Mouse (Mus musculus) v-Abl transformed pro-B cells (cell line): ENCODE data around the gene Poldip2.

Source experiments
- in situ Hi-C, 2 experiments: fragments of 400-800 bp; cut with MboI; formaldehyde crosslinking; loops; one replicate each; pipeline ENCODE4 v1.15.1; 2025; ENCODE audit not compliant: unreplicated experiment in 2 of 2

Poldip2 gene

DNA sequence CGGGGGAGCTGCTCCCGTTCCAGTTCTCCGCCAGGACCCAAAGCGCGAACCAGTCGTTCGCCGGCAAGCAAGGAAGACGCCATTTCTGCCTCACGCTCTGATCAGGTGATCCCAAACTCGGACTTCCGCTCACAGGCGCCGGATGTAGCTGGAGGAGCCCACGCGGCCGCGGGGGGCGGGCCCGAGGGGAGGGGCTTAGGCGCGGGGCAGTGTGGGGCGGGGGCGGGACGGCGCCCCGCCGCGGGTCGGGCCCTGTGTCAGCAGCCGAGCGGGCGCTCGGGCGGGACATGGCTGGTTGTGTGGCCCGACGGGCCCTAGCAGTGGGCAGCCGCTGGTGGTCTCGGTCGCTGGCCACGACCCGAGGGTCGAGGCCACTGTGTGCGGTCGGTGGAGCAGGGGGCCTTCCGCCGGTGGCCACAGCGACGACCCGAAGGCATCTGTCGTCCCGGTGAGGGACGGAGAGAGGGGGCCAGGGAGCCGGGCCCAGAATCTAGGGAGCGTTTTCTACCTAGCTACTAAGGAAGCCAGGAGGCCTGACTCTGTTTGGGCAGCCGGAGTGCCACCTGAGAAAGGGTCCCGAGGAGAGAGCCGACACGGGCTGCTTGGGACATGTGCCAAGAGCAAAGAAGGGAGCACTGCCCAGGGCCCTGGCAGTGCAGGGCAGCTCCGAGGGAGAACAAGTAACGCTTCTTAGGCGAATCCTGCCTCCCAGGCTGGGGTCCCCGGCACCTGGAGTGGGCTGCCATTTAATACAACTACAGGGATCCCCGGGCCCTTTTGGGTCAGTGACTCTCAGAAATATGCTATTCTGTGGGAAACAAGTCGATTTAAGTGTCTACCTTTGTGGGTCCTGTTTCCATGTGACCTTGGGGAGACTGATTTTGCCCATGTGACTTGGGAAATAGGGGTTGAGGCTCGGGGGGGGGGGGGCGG is at the start of gene Poldip2, which contains the start of gene Tmem199:
TSS of gene Poldip2 (plus strand) at position 169 of the 933 bp plus-strand sequence.
TSS of gene Tmem199 (minus strand) at position 148 of the 933 bp plus-strand sequence.
- in situ Hi-C loops, result no loop called here

DNA sequence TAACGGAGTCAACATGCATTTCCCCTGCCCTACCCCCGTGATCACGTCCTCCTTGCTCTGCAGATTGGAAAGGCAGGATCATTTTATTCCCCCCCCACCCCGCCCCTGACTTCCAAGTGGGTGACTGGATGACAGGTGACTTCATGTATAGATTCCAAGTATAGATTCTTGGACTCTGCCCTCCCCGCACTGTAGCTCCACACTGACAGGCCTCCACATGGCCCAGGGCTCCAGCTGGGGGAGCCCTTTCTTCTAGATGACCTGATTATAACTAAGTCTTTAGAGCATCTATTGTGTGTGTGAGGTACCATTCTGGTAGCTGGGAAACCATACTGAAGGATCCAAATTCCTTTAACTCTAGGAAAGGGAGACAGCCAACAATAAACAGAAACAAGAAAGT is 49.3 kb upstream of the Poldip2 start:
- in situ Hi-C loops, result no loop called here

DNA sequence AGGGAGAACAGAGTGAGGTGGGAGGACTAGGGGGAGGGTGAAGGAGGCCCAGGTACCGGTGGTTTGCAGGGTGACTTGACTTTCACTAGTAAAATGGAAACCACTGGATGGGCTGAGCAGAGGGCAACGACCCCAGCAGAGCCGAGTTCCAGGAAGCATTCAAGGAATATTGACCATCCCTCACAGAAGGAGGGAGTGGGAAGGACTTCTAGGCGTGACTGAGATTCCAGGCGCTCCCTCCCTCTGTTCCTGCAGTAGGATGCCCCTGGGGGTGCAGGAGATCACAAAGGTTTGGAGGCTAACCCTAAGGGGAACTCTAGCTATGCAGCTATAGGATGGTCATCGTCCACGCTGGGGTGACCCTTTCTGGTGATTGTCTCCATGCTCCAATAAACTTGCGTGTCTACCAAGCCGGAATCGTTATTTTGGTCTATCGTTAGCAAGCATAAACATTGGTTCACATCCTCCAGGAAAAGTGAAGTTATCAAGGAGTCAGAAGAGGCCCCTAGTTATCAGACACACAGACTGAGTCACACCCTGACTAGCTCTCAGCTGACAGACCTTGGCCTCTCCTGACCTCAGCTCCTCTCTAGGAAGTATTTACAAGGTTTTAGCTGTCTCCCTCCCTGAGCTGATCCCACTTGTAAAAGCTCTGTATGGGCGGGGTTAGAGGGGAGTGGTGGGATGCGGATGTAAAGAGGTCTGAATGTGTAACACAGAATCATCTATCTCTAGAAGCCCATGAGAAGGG is 48.5 kb upstream of the Poldip2 start:
- in situ Hi-C loops, result no loop called here

DNA sequence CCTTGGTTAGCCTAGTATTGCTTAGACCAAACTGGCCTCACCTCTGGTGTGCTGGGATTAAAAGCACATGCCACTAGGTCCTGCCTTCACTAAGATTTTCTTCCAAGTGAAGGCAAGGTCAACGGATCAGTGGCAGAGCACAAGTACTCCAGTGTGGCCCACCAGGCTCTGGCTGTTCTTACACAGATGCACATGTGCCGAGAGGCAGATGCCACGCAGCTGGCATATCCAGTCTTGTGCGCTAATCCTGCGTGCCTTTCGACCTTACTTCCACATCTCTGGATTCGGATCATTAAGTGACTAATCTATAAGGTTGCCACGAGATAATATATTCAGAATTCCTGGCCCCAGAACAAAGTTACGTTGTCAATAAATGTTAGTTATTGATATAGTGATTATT is 46.9 kb upstream of the Poldip2 start:
- in situ Hi-C loops, result no loop called here

DNA sequence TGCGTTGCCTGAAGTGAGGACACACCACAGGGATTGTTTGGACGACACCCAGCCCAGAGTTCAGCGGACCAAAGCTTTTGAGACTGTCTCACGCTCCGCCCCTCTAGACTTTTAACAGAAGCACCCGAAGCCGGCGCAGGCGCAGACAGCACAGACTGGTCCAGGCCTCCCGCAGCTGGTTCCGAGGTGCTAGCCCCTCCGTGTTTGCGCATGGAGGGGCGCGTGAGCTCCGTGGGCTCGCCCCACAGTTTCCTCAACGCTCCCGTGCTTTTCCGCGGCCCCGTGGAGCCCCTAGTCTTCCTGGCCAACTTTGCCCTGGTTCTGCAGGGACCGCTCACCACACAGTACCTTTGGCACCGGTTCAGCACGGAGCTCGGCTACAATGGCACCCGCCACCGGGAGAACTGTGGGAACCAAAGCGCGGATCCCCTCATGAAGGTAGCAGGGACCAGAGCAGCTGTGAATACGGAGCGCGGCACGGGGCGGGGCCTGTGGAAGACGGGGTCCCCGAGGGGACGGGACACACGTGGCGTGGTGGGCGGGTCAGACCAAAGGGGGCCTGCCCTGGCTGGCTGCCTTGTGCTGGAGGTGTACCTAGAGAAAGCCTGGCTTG is 46.3 kb upstream of the Poldip2 start, which contains the start of gene Slc46a1:
TSS of gene Slc46a1 (plus strand) at position 130 of the 613 bp plus-strand sequence.
- in situ Hi-C loops, result no loop called here

DNA sequence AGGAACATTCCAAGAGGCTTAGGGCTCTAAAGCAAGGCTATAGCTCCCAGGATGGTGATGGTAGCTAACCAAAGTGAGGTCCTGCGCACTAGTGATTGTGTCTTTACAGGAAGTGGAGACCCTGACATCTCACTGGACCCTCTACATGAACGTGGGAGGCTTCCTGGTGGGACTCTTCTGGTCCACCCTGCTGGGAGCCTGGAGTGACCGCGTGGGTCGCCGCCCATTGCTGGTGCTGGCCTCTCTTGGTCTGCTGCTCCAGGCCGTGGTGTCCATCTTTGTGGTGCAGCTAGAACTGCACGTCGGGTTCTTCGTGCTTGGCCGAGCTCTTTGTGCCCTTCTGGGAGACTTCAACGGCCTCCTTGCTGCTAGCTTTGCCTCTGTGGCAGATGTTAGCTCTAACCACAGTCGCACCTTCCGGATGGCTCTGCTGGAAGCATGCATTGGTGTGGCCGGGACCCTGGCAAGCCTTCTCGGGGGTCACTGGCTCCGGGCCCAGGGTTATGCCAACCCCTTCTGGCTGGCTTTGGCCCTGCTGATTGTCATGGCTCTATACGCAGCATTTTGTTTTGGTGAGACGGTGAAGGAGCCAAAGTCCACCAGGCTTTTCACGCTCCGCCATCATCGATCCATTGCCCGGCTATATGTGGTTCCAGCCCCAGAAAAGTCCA is 45.6 kb upstream of the Poldip2 start:
- in situ Hi-C loops, result no loop called here

DNA sequence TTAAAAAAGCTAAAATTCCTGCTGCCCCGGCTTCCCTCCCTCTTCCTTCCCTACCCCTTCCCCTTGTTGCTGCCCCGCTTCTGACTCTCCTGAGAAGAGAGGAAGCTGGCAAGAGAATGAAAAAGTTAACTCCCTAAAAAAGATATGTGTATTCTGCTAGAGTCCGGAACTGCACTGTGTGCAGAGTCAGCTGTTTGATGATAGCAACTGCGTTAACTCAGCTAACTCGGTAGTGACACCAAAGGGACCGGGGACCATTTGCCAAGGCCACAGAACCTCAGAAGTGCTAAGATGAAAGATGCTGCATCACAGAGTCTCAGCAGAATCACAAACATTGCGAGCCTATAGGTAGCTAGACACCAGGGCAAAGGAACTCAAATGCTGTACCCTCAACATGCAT is 44.5 kb upstream of the Poldip2 start:
- in situ Hi-C loops, result no loop called here

DNA sequence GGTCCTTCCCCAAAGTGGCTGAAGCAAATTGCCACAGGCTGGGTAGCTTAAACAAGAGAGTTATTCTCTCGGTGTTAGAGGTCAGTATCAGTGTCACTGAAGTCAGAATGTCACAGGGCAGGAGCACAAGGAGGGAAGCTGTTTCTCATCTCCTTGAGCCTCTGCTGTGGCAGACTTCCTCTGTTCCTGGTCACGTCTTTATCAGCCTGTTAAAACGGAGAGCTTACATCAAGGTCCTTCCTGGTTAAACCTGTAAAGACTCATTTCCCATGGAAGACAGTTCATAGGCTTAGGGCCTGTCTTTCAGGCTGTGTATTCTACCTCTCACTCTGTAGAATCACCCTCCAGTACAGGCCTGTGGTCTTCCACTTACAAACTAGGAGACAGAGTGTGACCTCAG is 44.1 kb upstream of the Poldip2 start:
- in situ Hi-C loops, result no loop called here

DNA sequence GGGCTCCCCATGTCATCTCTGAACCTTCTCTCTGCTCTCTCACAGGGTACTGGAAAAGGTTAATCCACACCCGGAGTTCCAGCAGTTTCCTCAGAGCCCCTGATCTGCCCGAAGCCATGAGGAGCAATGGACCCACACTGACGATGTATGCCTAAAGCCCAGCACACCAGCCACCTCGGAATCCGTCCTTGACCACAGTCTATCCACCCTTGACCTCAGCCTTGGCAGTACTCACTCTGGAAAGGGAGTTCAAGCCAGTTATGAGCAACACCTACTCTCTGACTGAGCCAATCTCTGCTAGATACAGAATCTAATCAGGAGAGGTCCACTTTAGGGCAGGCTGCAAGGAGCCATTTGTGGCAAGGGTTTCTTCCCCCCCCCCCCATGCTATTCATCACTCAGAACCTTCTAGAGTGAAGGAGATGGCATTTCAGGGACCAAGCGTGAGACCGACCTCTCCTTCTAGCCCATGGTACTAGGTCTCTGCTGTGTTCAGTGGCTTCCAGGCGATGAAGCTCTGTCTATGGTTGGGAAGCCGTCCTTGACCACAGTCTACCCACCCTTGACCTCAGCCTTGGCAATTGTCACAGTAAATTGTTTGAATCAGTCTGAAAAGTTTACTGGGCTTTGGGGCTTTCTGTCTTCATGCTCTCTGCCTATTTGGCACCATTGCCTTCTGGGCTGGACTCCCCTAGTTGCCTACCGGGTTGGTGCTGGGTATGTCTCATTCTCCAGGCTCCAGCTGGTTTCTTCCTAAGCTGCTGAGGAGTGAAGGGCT is 40.5 kb upstream of the Poldip2 start:
- in situ Hi-C loops, result no loop called here

DNA sequence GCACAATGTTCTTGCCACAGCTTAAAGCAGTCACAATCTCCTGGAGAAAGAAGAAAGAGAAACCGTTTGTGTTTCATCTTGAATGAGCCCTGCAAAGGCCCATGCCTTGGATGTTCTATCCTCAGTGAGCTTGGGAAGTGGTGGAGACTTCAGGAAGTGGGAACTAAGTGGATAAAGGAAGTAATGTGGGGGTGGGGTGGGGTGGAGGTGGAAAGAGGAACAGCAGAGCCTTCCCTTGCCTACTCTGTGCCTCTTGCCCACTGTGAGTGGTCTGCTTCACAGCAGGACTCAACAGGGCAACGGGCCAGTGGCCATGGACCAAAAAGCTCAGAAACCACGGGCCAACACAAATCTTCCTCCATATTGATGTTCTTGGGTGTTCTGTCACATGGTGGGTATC is 36.7 kb upstream of the Poldip2 start:
- in situ Hi-C loops, result loop anchor here in 1 of 2 experiments (25.0 kb wide), 1 partner anchor 362 kb away; the partner anchor contains the start of gene Lyrm9

DNA sequence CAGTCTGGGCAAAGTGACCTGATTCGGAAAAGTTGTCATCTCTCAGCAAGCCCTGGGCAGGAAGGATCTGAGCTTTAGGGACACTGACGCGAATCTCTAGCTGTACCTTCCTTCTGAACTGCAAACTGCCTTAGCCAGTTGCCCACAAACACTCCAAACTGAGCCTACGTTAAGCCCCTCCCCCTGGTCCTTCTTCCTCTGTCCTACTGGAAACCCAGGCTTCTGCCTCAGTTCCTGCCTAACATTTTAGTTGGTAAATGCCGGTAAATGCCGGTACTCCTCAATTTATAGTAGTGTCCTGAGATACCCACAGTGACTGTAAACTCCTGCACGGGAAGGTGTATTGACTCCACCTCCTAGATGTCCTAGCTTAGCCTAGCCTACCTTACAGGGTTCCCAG is 28.4 kb upstream of the Poldip2 start:
- in situ Hi-C loops, result loop anchor here (10.0 to 25.0 kb wide), 3 partner anchors 341 to 471 kb away; partner anchors contain the start of gene Lyrm9 (in 2 of the 2)

DNA sequence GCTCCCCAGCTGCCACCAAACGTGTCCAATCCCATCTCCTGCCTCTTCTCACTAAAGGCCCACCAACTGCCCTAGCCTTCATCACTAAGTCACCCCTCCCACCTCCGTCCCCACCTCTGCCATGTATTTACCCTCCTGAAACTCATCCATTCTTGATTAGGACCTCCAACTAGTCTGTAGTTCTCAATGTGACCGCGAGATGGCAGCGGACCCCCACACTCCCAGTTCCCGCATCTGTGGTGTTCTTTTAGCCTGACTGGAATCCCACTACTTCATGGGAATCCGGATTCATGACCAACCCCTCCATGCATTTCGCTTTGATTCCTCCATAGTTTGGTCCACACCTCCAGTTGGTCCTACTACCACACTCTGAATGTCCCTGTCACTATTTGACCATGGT is 23.8 kb upstream of the Poldip2 start:
- in situ Hi-C loops, result loop anchor here (10.0 to 25.0 kb wide), 3 partner anchors 337 to 467 kb away; partner anchors contain the start of gene Lyrm9 (in 2 of the 2)

DNA sequence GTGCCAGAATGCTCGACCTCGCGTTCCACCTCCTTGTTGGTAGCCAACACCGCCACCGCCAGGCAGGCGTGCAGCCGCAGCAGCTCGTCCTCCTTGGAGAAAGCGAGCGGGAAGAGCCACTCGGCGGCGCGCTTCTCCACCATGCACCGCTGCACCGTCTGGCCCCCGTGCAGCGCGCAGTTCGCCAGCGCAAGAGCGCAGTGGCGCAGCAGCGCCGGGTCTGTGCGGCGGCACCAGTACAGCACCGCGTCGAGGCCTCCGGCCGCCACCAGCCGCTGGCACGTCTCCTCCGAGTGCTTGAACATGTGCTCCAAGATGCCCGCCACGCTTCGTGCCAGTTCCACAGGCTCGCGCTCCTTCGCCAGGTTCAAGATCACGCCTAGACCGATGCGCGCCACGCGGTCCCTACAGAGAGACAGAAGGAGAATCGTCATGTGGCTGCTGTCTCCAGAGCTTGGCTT is 21.2 kb upstream of the Poldip2 start:
- in situ Hi-C loops, result loop anchor here in 1 of 2 experiments (25.0 kb wide), 1 partner anchor 346 kb away; the partner anchor contains the start of gene Lyrm9

DNA sequence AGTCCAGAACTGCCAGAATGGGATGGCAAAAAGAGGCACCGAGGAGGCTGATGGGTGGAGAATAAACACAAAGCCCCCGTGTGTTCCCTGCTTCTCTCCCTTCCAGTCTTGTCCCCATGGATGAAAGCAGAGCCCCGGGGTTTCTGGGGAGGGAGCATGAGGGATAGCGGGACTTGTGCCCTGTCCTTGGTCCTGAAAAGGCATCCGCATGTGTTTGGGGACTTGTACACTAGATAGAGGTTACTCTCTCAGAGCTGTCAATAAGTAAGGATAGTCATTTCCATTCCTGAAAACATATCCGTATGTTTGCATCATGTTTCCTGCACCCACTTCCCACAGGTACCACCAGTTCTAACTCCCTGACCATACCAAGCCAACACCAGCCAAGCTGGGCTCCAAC is 16.1 kb upstream of the Poldip2 start:
- in situ Hi-C loops, result loop anchor here in 1 of 2 experiments (25.0 kb wide), 1 partner anchor 341 kb away; the partner anchor contains the start of gene Lyrm9

DNA sequence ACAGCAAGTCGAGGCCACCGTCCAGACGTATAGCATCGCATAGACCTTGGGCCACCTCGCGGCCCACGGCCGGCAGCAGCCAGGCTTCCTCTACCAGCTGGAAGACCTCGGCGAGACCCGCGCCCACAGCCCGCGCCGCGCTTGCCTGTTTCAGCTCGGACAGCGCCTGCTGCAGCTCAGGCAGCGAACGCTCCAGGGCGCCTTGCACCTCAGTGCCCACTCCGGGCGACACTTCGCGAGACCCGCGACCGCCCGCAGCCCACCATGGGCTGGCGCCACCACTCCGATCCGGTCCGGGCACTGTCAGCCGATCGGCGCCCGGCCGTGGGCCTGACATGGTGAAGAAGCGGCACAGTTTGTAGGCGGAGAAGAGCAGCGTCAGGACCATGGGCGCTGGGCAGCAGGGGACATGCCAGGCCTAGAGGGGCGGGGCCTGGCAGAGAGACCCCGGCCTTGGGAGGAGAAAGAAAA is 14.9 kb upstream of the Poldip2 start:
- in situ Hi-C loops, result loop anchor here in 1 of 2 experiments (25.0 kb wide), 1 partner anchor 340 kb away; the partner anchor contains the start of gene Lyrm9

DNA sequence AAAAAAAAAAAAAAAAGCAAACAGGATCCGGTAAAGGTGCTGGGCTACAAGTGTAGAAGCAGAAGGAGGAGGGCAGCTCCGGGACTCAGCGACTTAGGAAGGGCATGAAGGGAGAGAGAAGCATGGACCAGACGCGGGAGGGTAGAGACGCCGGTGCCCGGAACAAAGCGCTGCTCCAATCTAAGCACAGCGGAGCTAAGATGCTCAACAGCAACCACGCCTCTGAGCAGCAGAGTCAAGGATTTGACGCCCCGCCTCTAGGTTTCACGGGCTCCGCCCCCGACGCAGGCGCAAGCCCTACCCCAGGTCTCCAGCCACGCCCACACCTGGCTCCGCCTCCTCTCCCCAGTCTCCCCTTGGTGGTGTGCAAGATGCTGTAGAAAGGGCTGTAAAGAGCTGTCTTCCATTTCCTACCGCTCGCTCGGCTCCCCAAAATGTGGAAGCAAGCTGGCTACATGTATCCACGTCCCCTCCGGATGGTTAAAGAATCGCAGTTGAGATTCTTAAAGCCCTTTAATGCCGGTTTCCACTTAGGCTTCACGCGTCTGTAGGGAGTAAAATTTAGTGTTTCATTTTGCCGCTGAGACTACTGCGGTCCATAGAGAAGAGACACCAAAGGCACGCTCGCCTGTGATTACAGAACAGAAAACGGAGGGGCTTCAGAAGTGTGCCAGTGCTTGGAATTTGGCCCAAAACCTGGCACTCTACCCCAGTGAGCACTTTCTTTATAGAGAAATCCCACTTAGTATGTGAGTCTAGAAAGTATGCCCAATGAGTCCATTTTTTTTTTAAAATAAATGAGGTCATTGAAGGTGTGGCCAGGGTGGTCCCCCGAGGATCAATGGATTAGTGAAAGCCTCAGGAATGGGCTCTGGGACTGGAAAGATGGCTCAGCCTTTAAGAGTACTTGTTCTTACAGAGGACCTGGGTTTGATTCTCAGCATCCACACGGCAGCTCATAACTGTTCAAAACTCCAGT is 14.2 kb upstream of the Poldip2 start, which contains the start of gene Sarm1:
TSS of gene Sarm1 (minus strand) at position 211 of the 979 bp plus-strand sequence.
- in situ Hi-C loops, result loop anchor here in 1 of 2 experiments (25.0 kb wide), 1 partner anchor 339 kb away; the partner anchor contains the start of gene Lyrm9

DNA sequence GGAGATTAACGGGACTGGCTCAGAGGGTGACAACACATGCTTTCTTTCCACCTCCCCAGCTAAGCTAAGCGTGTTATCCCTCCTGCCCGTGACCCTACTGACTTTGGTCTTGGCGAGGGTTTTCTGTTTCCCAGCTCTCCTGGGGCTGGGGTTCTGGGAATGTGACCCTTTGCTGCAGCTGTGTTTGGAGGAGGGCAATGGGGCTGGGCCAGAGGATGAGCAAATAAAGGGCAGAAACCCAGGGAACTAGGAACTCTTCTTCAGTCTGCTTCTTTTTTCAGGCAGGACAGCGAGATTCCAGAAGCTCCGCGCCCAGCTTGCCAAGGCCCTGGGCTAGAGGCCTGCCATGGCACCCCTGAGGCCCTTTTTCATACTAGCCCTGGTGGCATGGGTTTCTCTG is 13.0 kb upstream of the Poldip2 start, which contains the start of gene Vtn:
TSS of gene Vtn (plus strand) at position 88 of the 400 bp plus-strand sequence.
- in situ Hi-C loops, result loop anchor here in 1 of 2 experiments (25.0 kb wide), 1 partner anchor 338 kb away; the partner anchor contains the start of gene Lyrm9
